Mouse (Mus musculus): Measurements from ENCODE around the gene Gm13694. TPM values are rescaled to one million over a fixed set of nuclear protein-coding genes. Genes with fewer than 3 reads are reported as not detected.
A peak's percentile ranks its signal among the peaks of the same experiment; 100 is the strongest.
"Not testable (repeated sequence)": the region's sequence is repeated elsewhere in the genome, so short reads cannot be mapped to it uniquely, and the experiment has no call there.

Gm13694 gene
- 1 to 10 TPM; 2.0 to 2.3 TPM for total RNA-seq (2021)

GRCm38 (mm10) chr2:83978633-83979032 is at the start of gene Gm13694:
Gene Gm13694 (plus strand): TSS chr2:83978933.
- intact Hi-C loops (cut with DNase I); DNase-seq: not testable (repeated sequence)

GRCm38 (mm10) chr2:83929478-83930088 is 49.1 kb upstream of the Gm13694 start:
- DNase-seq = no peak
- intact Hi-C loops (cut with DNase I) = no loop called here

- intact Hi-C loops (cut with DNase I) = no loop called here
- DNase-seq = peak; percentile 75
These were observed 37.8 kb upstream of the Gm13694 start, which contains the start of gene Zswim2 for GRCm38 (mm10) chr2:83940931-83941361. Gene Zswim2 (minus strand): TSS chr2:83941228.

GRCm38 (mm10) chr2:83941378-83941777 is 37.4 kb upstream of the Gm13694 start:
- intact Hi-C loops (cut with DNase I) = no loop called here
- DNase-seq = no peak

GRCm38 (mm10) chr2:83941792-83942191 is 36.9 kb upstream of the Gm13694 start:
- intact Hi-C loops (cut with DNase I) = no loop called here

GRCm38 (mm10) chr2:83955393-83955792 is 23.3 kb upstream of the Gm13694 start, which contains the start of gene Gm13698:
Gene Gm13698 (plus strand): TSS chr2:83955693.
- intact Hi-C loops (cut with DNase I); DNase-seq: not testable (repeated sequence)

More at GRCm38 (mm10) chr2:83941792-83942191, 36.9 kb upstream of the Gm13694 start:
- DNase-seq = no peak

GRCm38 (mm10) chr2:83961203-83961602 is 17.5 kb upstream of the Gm13694 start, which contains the start of gene Gm13693:
Gene Gm13693 (plus strand): TSS chr2:83961503.
- DNase-seq; intact Hi-C loops (cut with DNase I): not testable (repeated sequence)

- DNase-seq; intact Hi-C loops (cut with DNase I): not testable (repeated sequence)
These were observed 11.7 kb upstream of the Gm13694 start, which contains the start of gene Gm13695 for GRCm38 (mm10) chr2:83967013-83967412. Gene Gm13695 (plus strand): TSS chr2:83967313.

- intact Hi-C loops (cut with DNase I); DNase-seq: not testable (repeated sequence)
These were observed 5.9 kb upstream of the Gm13694 start, which contains the start of gene Gm13696 for GRCm38 (mm10) chr2:83972823-83973222. Gene Gm13696 (plus strand): TSS chr2:83973123.

- DNase-seq; intact Hi-C loops (cut with DNase I): not testable (repeated sequence)
These were observed 5.7 kb downstream of the Gm13694 start, which contains the start of gene Gm13697 for GRCm38 (mm10) chr2:83984443-83984842. Gene Gm13697 (plus strand): TSS chr2:83984743.

- intact Hi-C loops (cut with DNase I); DNase-seq: not testable (repeated sequence)
These were observed 11.5 kb downstream of the Gm13694 start, which contains the start of gene Gm13691 for GRCm38 (mm10) chr2:83990253-83990652. Gene Gm13691 (plus strand): TSS chr2:83990553.

- intact Hi-C loops (cut with DNase I); DNase-seq: not testable (repeated sequence)
These were observed 15.0 kb downstream of the Gm13694 start for GRCm38 (mm10) chr2:83993639-83994255.

- intact Hi-C loops (cut with DNase I) = not testable (repeated sequence)
These were observed 15.8 kb downstream of the Gm13694 start for GRCm38 (mm10) chr2:83994526-83994925.

GRCm38 (mm10) chr2:84008913-84009312 is 30.2 kb downstream of the Gm13694 start:
- intact Hi-C loops (cut with DNase I) = no loop called here
- peak; percentile 49 for DNase-seq

More at GRCm38 (mm10) chr2:83994526-83994925, 15.8 kb downstream of the Gm13694 start:
- not testable (repeated sequence) for DNase-seq

- no peak for DNase-seq
- intact Hi-C loops (cut with DNase I) = no loop called here
These were observed 31.1 kb downstream of the Gm13694 start for GRCm38 (mm10) chr2:84009818-84010217.

GRCm38 (mm10) chr2:84014572-84014971 is 35.8 kb downstream of the Gm13694 start:
- intact Hi-C loops (cut with DNase I) = no loop called here
- DNase-seq = no peak

- DNase-seq; intact Hi-C loops (cut with DNase I): not testable (repeated sequence)
These were observed 37.6 kb downstream of the Gm13694 start for GRCm38 (mm10) chr2:84016291-84016690.

GRCm38 (mm10) chr2:84018330-84018729 is 39.6 kb downstream of the Gm13694 start:
- intact Hi-C loops (cut with DNase I) = no loop called here
- no peak for DNase-seq

GRCm38 (mm10) chr2:84019519-84020305 is 41.0 kb downstream of the Gm13694 start:
- intact Hi-C loops (cut with DNase I) = no loop called here
- DNase-seq = no peak

- intact Hi-C loops (cut with DNase I) = no loop called here
- DNase-seq = no peak
These were observed 43.2 kb downstream of the Gm13694 start for GRCm38 (mm10) chr2:84021930-84022329.

GRCm38 (mm10) chr2:84022905-84023304 is 44.2 kb downstream of the Gm13694 start:
- intact Hi-C loops (cut with DNase I) = no loop called here
- no peak for DNase-seq

Data from left cerebral cortex, postnatal 4 days (tissue).